Mouse (Mus musculus): ENCODE results near the gene Osbpl3.

- TF ChIP-seq CTCF (IDR thresholded peaks at IDR 0.05; ENCODE audit: borderline replicate concordance, insufficient read depth, low read length) (no peak), POLR2A (IDR thresholded peaks at IDR 0.05; ENCODE audit: low read depth, low read length) (no peak)
Observed at GRCm38 (mm10) chr6:50460246-50460645, 4.2 kb upstream of the Osbpl3 start.

All from embryonic fibroblast, embryonic 13.5 days (primary cell).